ENCODE assay signal across 10 mouse cellular contexts in the genomic region with DNA sequence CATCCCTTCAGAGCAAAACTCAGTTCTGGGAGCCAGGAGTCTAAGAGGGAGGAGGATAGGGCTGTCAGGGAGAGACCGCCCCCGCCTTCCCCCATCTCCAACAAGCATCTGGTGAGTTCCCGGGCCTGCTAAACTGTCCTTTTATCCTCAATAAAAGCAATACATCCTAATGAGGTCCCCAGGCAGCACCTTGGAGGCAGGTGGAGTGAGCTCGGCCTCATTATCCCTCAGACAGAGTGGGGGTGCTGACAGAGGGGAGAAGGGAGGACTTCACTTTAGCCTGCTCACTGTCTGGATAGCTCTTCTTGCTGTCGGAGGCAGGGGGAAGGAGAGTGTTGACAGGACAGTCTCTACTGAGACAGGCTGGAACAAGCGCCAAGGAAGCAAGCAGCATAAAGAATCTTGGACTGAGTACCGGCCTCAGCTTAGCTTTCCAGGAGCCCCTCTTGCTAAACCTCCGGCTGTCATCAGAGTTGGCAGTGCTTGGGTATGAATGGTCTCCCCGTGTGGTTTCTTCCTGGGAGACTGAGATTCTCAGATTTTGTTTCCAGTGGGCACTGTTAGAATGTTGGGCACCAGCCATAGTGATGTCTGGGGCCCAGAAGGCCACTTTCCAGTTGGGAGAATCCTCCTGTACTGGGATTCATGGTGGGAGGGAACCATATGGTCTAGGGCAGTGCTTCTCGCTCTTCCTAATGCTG.
DNase-seq lines count a peak whose midpoint lies in the region; ATAC-seq lines count a peak whose summit lies in the region.
"Had no signal": no experiment of that assay in that cellular context is flagged by ENCODE, and none has a peak within 500 bp of the region (broad histone marks: within the 10 kb centered on the region; RNA-seq: fewer than 3 reads in every experiment).

No protein-coding gene starts in this region.

- H3K9ac ChIP-seq in heart, embryonic 16.5 days (ENCODE audit: low read length): no peak overlapping the region
- H3K9ac ChIP-seq in midbrain, embryonic 11.5 days (ENCODE audit: low read length): no peak overlapping the region
- no peak overlapping the region for H3K9ac ChIP-seq in embryonic facial prominence, embryonic 15.5 days

- H3K36me3 ChIP-seq in heart, embryonic 16.5 days (ENCODE audit: control insufficient read depth, insufficient read depth): no peaks in the 10 kb centered on the region
- H3K36me3 ChIP-seq in midbrain, embryonic 11.5 days (ENCODE audit: control insufficient read depth, insufficient read depth, low read length): no peaks in the 10 kb centered on the region
- no peaks in the 10 kb centered on the region for H3K36me3 ChIP-seq in midbrain, embryonic 10.5 days
- no peaks in the 10 kb centered on the region for H3K36me3 ChIP-seq in embryonic facial prominence, embryonic 15.5 days

- ATAC-seq in heart, embryonic 16.5 days (replicated peaks; ENCODE audit: extremely low read depth, insufficient read depth, low FRiP score): 0 out of 2 replicates have a peak, but pooled peaks have one; percentile 23
- ATAC-seq in midbrain, embryonic 11.5 days (ENCODE audit: low FRiP score): no peak
- peak; percentile 72 for ATAC-seq in embryonic facial prominence, embryonic 15.5 days (ENCODE audit: insufficient number of reproducible peaks, low FRiP score, low TSS enrichment, low read depth)
- ATAC-seq: intestine, embryonic 16.5 days had no signal

- no peak overlapping the region for H3K4me3 ChIP-seq in heart, embryonic 16.5 days (ENCODE audit: low read length)
- no peak overlapping the region for H3K4me3 ChIP-seq in midbrain, embryonic 11.5 days (ENCODE audit: low read depth, low read length)
- H3K4me3 ChIP-seq in midbrain, embryonic 10.5 days: no peak overlapping the region
- H3K4me3 ChIP-seq in embryonic facial prominence, embryonic 15.5 days (replicated peaks): no peak overlapping the region

- H3K9me3 ChIP-seq in heart, embryonic 16.5 days (replicated peaks; ENCODE audit: control insufficient read depth, low read length): no peaks in the 10 kb centered on the region
- H3K9me3 ChIP-seq in midbrain, embryonic 11.5 days (ENCODE audit: control insufficient read depth, low read length): no peaks in the 10 kb centered on the region
- no peaks in the 10 kb centered on the region for H3K9me3 ChIP-seq in midbrain, embryonic 10.5 days (replicated peaks)
- no peaks in the 10 kb centered on the region for H3K9me3 ChIP-seq in embryonic facial prominence, embryonic 15.5 days (replicated peaks)

- 41% methylated on average over 10 of the region's 10 CpGs for WGBS in heart, embryonic 16.5 days
- 81% methylated on average over 10 of the region's 10 CpGs for WGBS in midbrain, embryonic 11.5 days
- WGBS in midbrain, embryonic 10.5 days: 82% methylated on average over 10 of the region's 10 CpGs
- WGBS in embryonic facial prominence, embryonic 15.5 days: 40% methylated on average over 10 of the region's 10 CpGs

- H3K27ac ChIP-seq in heart, embryonic 16.5 days (ENCODE audit: low read length): no peak overlapping the region
- H3K27ac ChIP-seq in midbrain, embryonic 11.5 days (ENCODE audit: low read depth, low read length): no peak overlapping the region
- H3K27ac ChIP-seq in midbrain, embryonic 10.5 days (replicated peaks): no peak overlapping the region
- no peak overlapping the region for H3K27ac ChIP-seq in embryonic facial prominence, embryonic 15.5 days (replicated peaks)

- no peak for DNase-seq in heart, adult 8-10 months (ENCODE audit: low spot score)
- peak; percentile 60 for DNase-seq in midbrain, embryonic 11.5 days (ENCODE audit: low spot score, missing footprints)
- DNase-seq in midbrain, embryonic 10.5 days (ENCODE audit: low spot score): no peak
- peak; percentile 35 to 56 for DNase-seq in right cerebral cortex, postnatal 10 days (ENCODE audit: low spot score in 2 of 2)
- no peak for DNase-seq in adrenal gland, adult (ENCODE audit: inconsistent age in 2 of 2, low spot score in 1 of 2)
- DNase-seq in spleen, postnatal 14 days (ENCODE audit: low spot score in 2 of 2): no peak
- DNase-seq: heart, adult 18-20 months had no signal

- H3K4me1 ChIP-seq in heart, embryonic 16.5 days (ENCODE audit: control insufficient read depth, insufficient read depth, low read length): no peaks in the 10 kb centered on the region
- H3K4me1 ChIP-seq in midbrain, embryonic 11.5 days (ENCODE audit: control insufficient read depth, insufficient read depth, low read length): no peaks in the 10 kb centered on the region
- no peaks in the 10 kb centered on the region for H3K4me1 ChIP-seq in midbrain, embryonic 10.5 days
- no peaks in the 10 kb centered on the region for H3K4me1 ChIP-seq in embryonic facial prominence, embryonic 15.5 days

- no peak overlapping the region for H3K4me2 ChIP-seq in heart, embryonic 16.5 days (ENCODE audit: low read depth, low read length)
- no peak overlapping the region for H3K4me2 ChIP-seq in midbrain, embryonic 11.5 days
- no peak overlapping the region for H3K4me2 ChIP-seq in embryonic facial prominence, embryonic 15.5 days (replicated peaks)

- no peaks in the 10 kb centered on the region; the same call in 1 of the 2 replicates for H3K27me3 ChIP-seq in heart, embryonic 16.5 days (ENCODE audit: control insufficient read depth, insufficient read depth, low read length)
- no peaks in the 10 kb centered on the region for H3K27me3 ChIP-seq in midbrain, embryonic 11.5 days (ENCODE audit: control insufficient read depth, insufficient read depth, low read length)
- H3K27me3 ChIP-seq in midbrain, embryonic 10.5 days (ENCODE audit: low read depth, poor library complexity, severe bottlenecking): no peaks in the 10 kb centered on the region
- no peaks in the 10 kb centered on the region for H3K27me3 ChIP-seq in embryonic facial prominence, embryonic 15.5 days

Comparison
In these comparisons a context has a peak if more than half of its experiments do, and no peak if none do; other contexts are left out.
1. DNase-seq: peak in midbrain, embryonic 11.5 days (single experiment) and right cerebral cortex, postnatal 10 days (2 of 2); none in heart, adult 8-10 months (single experiment), midbrain, embryonic 10.5 days (single experiment), adrenal gland, adult (0 of 2) and spleen, postnatal 14 days (0 of 2).